Mouse (Mus musculus) myocyte (in vitro differentiated cells): Measurements from ENCODE around the gene Trim75. TPM values are rescaled to one million over a fixed set of nuclear protein-coding genes. Genes with fewer than 3 reads are reported as not detected.

ENCODE experiments used
- H3K27me3 ChIP-seq: one replicate; pipeline ENCODE4 v1.6.1; 2011; ENCODE audit not compliant: control insufficient read depth, insufficient read depth, insufficient read length
- H3K36me3 ChIP-seq: one replicate; pipeline ENCODE4 v1.6.1; 2011; ENCODE audit not compliant: control insufficient read depth, insufficient read depth
- H3K4me2 ChIP-seq: one replicate; pipeline ENCODE4 v1.6.1; 2011; ENCODE audit warnings: low read depth, control low read depth
- H3K4me3 ChIP-seq: one replicate; pipeline ENCODE4 v1.5.1; 2011; ENCODE audit warnings: mild to moderate bottlenecking, control low read depth, moderate library complexity
- H3K79me2 ChIP-seq: one replicate; pipeline ENCODE4 v1.6.1; 2011; ENCODE audit not compliant: control insufficient read depth, insufficient read depth
- H3ac ChIP-seq: one replicate; pipeline ENCODE4 v1.6.1; 2011; ENCODE audit not compliant: control insufficient read depth, insufficient read length
- CEBPB ChIP-seq: IDR thresholded peaks from 2 replicates; pipeline ENCODE4 v1.6.1; 2011; ENCODE audit warnings: mild to moderate bottlenecking, moderate library complexity; ENCODE audit not compliant: poor library complexity, insufficient read depth, severe bottlenecking
- E2F4 ChIP-seq: IDR thresholded peaks from one replicate; pipeline ENCODE4 v1.6.1; 2011; ENCODE audit warnings: mild to moderate bottlenecking, control low read depth, moderate library complexity; ENCODE audit not compliant: insufficient read depth
- MAX ChIP-seq: IDR thresholded peaks from one replicate; pipeline ENCODE4 v1.6.1; 2011; ENCODE audit warnings: low read depth, mild to moderate bottlenecking, control low read depth
- MYOD1 ChIP-seq, 3 experiments: IDR thresholded peaks; one replicate each; pipeline ENCODE4 v1.6.1; 2011; ENCODE audit warnings: control low read depth in 2 of 3, low read depth in 2 of 3, mild to moderate bottlenecking in 2 of 3, moderate library complexity in 1 of 3; ENCODE audit not compliant: insufficient read length in 2 of 3, control insufficient read depth in 1 of 3
- MYOG ChIP-seq, 3 experiments: IDR thresholded peaks; one replicate each; pipeline ENCODE4 v1.6.1; 2011; ENCODE audit warnings: control low read depth in 2 of 3, low read depth in 2 of 3, mild to moderate bottlenecking in 2 of 3; ENCODE audit not compliant: insufficient read length in 2 of 3, control insufficient read depth in 1 of 3, insufficient read depth in 1 of 3
- POLR2A ChIP-seq: IDR thresholded peaks from one replicate; pipeline ENCODE4 v1.6.1; 2011; ENCODE audit warnings: low read depth, mild to moderate bottlenecking, control low read depth, moderate library complexity; ENCODE audit not compliant: insufficient read length
- POLR2AphosphoS2 ChIP-seq: IDR thresholded peaks from one replicate; pipeline ENCODE4 v1.6.1; 2011; ENCODE audit warnings: low read depth, control low read depth; ENCODE audit not compliant: insufficient read length
- REST ChIP-seq: IDR thresholded peaks from one replicate; pipeline ENCODE4 v1.6.1; 2011; ENCODE audit warnings: mild to moderate bottlenecking, control low read depth, moderate library complexity; ENCODE audit not compliant: insufficient read depth, insufficient read length
- SRF ChIP-seq: IDR thresholded peaks from one replicate; pipeline ENCODE4 v1.6.1; 2011; ENCODE audit warnings: low read depth; ENCODE audit not compliant: control insufficient read depth, insufficient read length
- TCF12 ChIP-seq: IDR thresholded peaks from one replicate; pipeline ENCODE4 v1.6.1; 2011; ENCODE audit warnings: mild to moderate bottlenecking, control low read depth; ENCODE audit not compliant: poor library complexity, insufficient read depth, severe bottlenecking
- TCF3 ChIP-seq: IDR thresholded peaks from one replicate; pipeline ENCODE4 v1.6.1; 2011; ENCODE audit warnings: low read depth, control low read depth; ENCODE audit not compliant: insufficient read length
- USF1 ChIP-seq: IDR thresholded peaks from one replicate; pipeline ENCODE4 v1.6.1; 2011; ENCODE audit warnings: low read depth, mild to moderate bottlenecking, control low read depth, moderate library complexity
- polyA plus RNA-seq: library from polyadenylated mRNA; unstranded; fragments of >200 nt; fragmentation: generic; extraction: Trizol; gene quantifications from one replicate; pipeline ENCODE4 v1.2.1, GENCODE M21; 2012; ENCODE audit warnings: missing spikeins

The Trim75 gene
- polyA plus RNA-seq, 1 experiment, result not detected

DNA sequence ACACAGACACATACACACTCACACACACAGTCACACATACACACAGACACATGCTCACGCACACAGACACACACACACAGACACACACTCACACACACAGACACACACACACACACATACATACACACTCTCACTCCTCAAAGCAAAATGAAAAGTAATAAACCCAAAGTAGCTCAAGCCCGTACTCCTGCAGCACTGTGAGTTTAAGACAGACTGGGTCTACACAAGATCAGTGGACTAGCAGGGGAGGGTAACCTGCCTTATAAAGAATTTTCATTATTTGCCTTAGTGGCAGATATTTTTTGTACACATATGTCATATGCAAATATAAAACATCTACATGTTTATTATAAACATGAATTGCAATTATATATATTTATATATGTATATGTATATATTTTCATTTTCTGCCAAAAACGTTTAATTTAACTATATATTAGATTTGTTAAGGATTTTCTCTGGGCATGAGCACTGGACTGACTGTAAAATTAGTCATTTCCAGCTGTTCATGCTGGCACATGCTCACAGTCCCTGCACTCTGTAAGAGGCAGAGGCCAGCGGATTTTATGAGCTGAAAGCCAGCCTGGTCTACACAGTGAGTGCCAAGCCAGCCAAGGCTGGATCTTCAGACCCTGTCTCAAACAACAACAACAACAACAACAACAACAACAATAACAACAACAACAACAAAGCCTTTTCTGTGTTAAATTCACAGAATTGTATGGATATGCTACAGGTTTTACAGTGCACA, 43.3 kb upstream of the Trim75 start:
- Histone ChIP-seq H3ac (no peak overlapping the region), H3K4me3 (no peak overlapping the region), H3K79me2 (no peaks in the 10 kb centered on the region), H3K36me3 (no peaks in the 10 kb centered on the region), H3K27me3 (no peaks in the 10 kb centered on the region), H3K4me2 (no peak overlapping the region)
- TF ChIP-seq TCF12, result no peak
- no peak for TF ChIP-seq SRF
- no peak for TF ChIP-seq E2F4
- TF ChIP-seq REST, result no peak
- TF ChIP-seq POLR2A, result no peak
- no peak for TF ChIP-seq MYOG (IDR thresholded peaks at IDR 0.05; ENCODE audit: control insufficient read depth in 1 of 3, insufficient read depth in 1 of 3, insufficient read length in 2 of 3, low read depth in 2 of 3)
- TF ChIP-seq CEBPB, result no peak
- no peak for TF ChIP-seq POLR2AphosphoS2
- TF ChIP-seq TCF3, result no peak
- TF ChIP-seq MAX, result no peak
- TF ChIP-seq USF1, result no peak
- TF ChIP-seq MYOD1 (IDR thresholded peaks at IDR 0.05; ENCODE audit: control insufficient read depth in 1 of 3, insufficient read length in 2 of 3, low read depth in 2 of 3), result no peak

DNA sequence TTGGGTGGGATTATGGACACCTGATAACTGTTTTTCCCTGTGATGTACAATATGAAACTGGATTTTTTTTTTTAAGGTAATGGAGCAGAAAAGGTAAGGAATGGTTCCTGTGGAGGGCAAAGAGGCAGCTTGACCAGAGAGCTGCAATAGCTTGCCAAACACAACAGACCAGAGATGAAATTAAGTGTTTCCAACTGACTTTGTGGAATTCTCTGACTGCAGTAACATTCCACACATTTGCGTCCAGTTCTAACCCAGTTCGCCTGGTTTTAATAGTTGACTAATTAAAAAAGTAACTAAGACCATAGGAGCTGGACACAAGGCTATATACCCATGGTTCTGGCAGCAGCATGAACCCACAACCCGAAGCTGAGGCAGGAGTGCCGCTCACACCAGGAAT, 42.1 kb upstream of the Trim75 start:
- no peaks in the 10 kb centered on the region for H3K36me3 ChIP-seq
- no peak overlapping the region for H3K4me2 ChIP-seq
- H3K4me3 ChIP-seq, result no peak overlapping the region
- H3ac ChIP-seq, result no peak overlapping the region
- no peaks in the 10 kb centered on the region for H3K27me3 ChIP-seq
- TF ChIP-seq TCF3 (no peak), MYOD1 (IDR thresholded peaks at IDR 0.05; ENCODE audit: control insufficient read depth in 1 of 3, insufficient read length in 2 of 3, low read depth in 2 of 3) (no peak), MAX (no peak), E2F4 (no peak), MYOG (IDR thresholded peaks at IDR 0.05; ENCODE audit: control insufficient read depth in 1 of 3, insufficient read depth in 1 of 3, insufficient read length in 2 of 3, low read depth in 2 of 3) (no peak), SRF (no peak), POLR2A (no peak), REST (no peak), POLR2AphosphoS2 (no peak), TCF12 (no peak), USF1 (no peak), CEBPB (no peak)
- H3K79me2 ChIP-seq, result no peaks in the 10 kb centered on the region

DNA sequence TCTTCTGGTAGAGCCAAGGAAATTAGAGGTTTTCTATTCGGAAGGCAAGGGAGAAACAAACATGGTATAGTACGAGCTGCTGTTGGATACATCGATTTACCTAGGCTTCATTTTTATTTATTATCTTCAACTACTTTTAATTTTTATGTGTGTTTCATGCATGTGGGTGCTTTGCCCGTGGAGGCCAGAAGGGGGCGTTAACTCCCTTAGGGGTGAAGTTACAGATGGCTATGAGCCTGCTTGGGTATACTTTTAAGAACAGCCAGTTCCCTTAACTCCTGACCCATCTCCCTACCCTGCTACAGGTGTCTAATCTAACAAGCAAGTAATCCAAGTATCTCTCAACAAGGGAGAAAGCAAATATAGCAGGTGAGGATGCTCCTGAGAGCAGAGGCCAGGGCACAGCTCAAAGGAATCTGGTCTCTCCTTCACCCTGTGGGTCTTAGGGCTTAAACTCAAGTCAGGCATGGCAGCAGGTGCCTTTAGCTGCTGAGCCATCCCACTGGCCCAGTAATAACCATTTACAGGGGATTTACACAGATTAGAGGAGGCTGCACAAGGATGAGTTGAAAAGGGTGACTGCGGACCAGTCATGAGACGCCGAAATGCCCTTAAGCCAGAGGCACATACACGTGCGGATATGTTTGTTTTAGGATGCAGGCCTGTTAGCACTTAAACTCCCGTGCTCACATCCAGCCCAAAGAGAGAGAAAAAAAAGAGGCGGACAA, 41.5 kb upstream of the Trim75 start:
- no peak overlapping the region for H3K4me3 ChIP-seq
- no peaks in the 10 kb centered on the region for H3K27me3 ChIP-seq
- H3K4me2 ChIP-seq, result no peak overlapping the region
- H3K79me2 ChIP-seq, result no peaks in the 10 kb centered on the region
- no peak overlapping the region for H3ac ChIP-seq
- TF ChIP-seq TCF12, result no peak
- TF ChIP-seq POLR2AphosphoS2, result no peak
- TF ChIP-seq POLR2A, result no peak
- no peak for TF ChIP-seq USF1
- no peak for TF ChIP-seq E2F4
- TF ChIP-seq REST, result no peak
- TF ChIP-seq CEBPB, result no peak
- no peak for TF ChIP-seq SRF
- no peak for TF ChIP-seq MAX
- TF ChIP-seq TCF3, result no peak
- TF ChIP-seq MYOG (IDR thresholded peaks at IDR 0.05; ENCODE audit: control insufficient read depth in 1 of 3, insufficient read depth in 1 of 3, insufficient read length in 2 of 3, low read depth in 2 of 3), result no peak
- no peak for TF ChIP-seq MYOD1 (IDR thresholded peaks at IDR 0.05; ENCODE audit: control insufficient read depth in 1 of 3, insufficient read length in 2 of 3, low read depth in 2 of 3)
- no peaks in the 10 kb centered on the region for H3K36me3 ChIP-seq

DNA sequence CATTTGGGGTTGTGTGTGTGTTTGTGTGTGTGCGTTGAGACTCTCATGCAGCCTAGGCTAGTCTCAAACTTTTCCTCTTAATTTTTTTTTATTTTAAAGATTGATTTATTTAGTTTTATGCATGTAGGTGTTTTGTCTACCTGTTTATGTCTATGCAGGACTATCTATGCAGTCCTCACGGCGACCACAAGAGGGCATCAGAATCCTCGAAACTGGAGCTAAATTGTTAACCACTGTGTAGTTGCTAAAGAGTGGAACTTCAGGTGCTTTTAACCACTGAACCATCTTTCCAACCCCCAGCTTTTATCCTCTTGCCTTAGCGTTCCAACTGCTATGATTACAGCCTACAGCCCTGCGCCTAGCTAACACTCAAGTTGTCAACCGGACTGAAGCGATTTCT, 34.9 kb upstream of the Trim75 start:
- no peak overlapping the region for H3K4me3 ChIP-seq
- no peaks in the 10 kb centered on the region for H3K36me3 ChIP-seq
- no peak overlapping the region for H3ac ChIP-seq
- TF ChIP-seq TCF3, result no peak
- no peak for TF ChIP-seq E2F4
- TF ChIP-seq MYOG (IDR thresholded peaks at IDR 0.05; ENCODE audit: control insufficient read depth in 1 of 3, insufficient read depth in 1 of 3, insufficient read length in 2 of 3, low read depth in 2 of 3), result no peak
- no peak for TF ChIP-seq MAX
- no peak for TF ChIP-seq SRF
- no peak for TF ChIP-seq POLR2AphosphoS2
- no peak for TF ChIP-seq POLR2A
- H3K79me2 ChIP-seq, result no peaks in the 10 kb centered on the region
- H3K27me3 ChIP-seq, result no peaks in the 10 kb centered on the region
- H3K4me2 ChIP-seq, result no peak overlapping the region
